Mouse (Mus musculus) erythroblast, embryonic 14.5 days (primary cell): ENCODE data around the gene Palm2.

Experiments
- GATA1 ChIP-seq: IDR thresholded peaks from 2 replicates; pipeline ENCODE4 v1.6.1; 2012; ENCODE audit warnings: low read length, inconsistent platforms, mixed read lengths
- TAL1 ChIP-seq: IDR thresholded peaks from 3 replicates; pipeline ENCODE4 v1.6.1; 2012; ENCODE audit warnings: low read length, inconsistent platforms, mixed read lengths

GRCm38 (mm10) chr4:57656861-57657260 is 222.8 kb downstream of the Palm2 start:
- TF ChIP-seq GATA1 (no peak), TAL1 (no peak)
